Mouse (Mus musculus): ENCODE results near the gene Wdr93.

GRCm38 (mm10) chr7:79744051-79744450 is 1.1 kb downstream of the Wdr93 start:
- no peak for TF ChIP-seq POLR2A (IDR thresholded peaks at IDR 0.05; ENCODE audit: borderline replicate concordance, extremely low read depth, low read depth, low read length)
- TF ChIP-seq CTCF (IDR thresholded peaks at IDR 0.05; ENCODE audit: insufficient read depth, low read length): no peak

All from lung, adult 2 months (tissue).